Mouse (Mus musculus): ENCODE data around the gene Zfp879.

Gene Zfp879

GRCm38 (mm10) chr11:50841023-50841735, at the start of gene Zfp879:
TSS of gene Zfp879 (minus strand) at chr11:50841552.
- DNase-seq (ENCODE audit: low read depth, low spot score), result peak; percentile 95

GRCm38 (mm10) chr11:50887390-50888128, 46.2 kb upstream of the Zfp879 start, which contains the start of gene Zfp454:
TSS of gene Zfp454 (minus strand) at chr11:50887651.
- DNase-seq (ENCODE audit: low read depth, low spot score), result peak; percentile 95

- no peak for DNase-seq (ENCODE audit: low read depth, low spot score)
These were observed 45.6 kb upstream of the Zfp879 start for GRCm38 (mm10) chr11:50886933-50887293.

- DNase-seq (ENCODE audit: low read depth, low spot score), result no peak
These were observed 45.0 kb upstream of the Zfp879 start for GRCm38 (mm10) chr11:50886231-50886932.

DNA sequence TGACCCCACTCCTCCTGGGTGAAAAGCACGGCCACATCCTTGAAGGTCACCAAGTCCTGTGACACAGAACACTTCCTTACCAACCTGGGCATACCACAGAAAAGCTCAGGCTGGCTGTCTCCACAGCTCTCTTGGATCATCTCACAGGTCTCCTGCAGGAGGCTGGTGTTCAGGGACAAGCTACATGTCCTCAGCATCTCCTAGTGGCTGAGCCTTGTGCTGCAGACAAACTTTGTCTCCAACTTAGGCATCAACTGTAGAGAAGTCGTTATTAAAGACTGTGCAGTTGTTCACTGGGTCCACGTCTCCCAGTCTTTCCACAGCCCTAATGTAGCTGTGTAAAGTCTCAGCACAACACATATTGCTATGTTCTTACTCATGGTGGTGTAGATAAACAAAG, 42.4 kb upstream of the Zfp879 start:
- no peak for DNase-seq (ENCODE audit: low read depth, low spot score)

DNA sequence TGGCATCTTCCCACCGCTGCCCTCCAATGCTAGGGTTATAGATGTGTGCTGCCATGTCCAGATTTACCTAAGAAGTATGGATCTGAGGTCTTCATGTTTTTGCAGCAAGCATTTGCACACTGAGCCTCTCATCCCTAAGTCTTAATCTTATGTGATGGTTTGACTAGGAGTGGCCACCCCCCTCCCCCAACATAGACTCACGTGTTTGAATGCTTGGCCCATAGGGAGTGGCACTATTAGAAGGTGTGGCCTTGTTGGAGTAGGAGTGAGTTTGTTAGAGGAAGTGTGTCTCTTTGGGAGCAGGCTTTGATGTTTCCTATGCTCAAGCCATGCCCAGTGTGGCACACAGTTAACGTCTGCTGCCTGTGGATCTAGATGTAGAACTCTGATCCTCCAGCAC, 37.3 kb upstream of the Zfp879 start:
- DNase-seq (ENCODE audit: low read depth, low spot score), result no peak

DNA sequence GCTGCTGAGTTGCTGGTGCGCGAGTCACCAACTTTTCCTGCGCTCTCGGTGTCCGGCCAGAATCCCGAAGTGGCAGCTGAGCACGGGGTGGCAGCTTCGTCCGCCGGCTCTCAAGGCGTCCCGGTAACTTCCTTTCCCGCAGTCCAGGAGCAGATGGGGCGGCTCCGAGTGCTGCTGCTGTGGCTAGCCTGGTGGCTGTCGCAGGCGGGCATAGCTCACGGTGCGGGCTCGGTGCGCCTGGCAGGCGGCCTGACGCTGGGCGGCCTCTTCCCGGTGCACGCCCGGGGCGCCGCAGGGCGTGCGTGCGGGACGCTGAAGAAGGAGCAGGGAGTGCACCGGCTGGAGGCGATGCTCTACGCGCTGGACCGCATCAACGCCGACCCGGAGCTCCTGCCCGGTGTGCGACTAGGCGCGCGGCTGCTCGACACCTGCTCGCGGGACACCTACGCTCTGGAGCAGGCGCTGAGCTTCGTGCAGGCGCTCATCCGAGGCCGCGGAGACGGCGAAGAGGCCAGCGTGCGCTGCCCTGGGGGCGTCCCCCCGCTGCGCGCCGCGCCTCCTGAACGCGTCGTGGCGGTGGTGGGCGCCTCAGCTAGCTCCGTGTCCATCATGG, 9.7 kb upstream of the Zfp879 start:
- DNase-seq (ENCODE audit: low read depth, low spot score), result no peak

- DNase-seq (ENCODE audit: low read depth, low spot score), result no peak
These were observed 8.9 kb upstream of the Zfp879 start, which contains the start of gene Grm6 for GRCm38 (mm10) chr11:50850177-50850735. TSS of gene Grm6 (plus strand) at chr11:50850685.

DNA sequence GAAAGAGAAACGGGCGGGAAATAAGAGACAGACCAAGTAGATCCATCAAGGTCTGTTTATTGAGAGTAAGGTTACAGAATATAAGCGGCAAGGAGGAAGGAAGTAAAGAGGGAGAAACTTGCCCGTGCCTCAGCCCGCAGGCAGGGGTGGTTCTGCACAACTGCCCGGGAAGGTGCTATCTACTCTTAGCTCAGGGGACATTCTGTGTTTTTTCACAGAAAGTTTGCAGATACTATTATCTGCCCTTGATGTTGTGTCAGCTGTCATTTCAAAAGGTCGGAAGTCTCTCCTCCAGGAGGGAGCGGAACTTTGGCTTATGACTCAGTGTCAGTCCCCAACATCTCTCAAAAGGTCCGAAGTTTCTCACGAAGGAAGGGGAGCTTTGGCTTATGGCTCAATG, 8.0 kb upstream of the Zfp879 start:
- DNase-seq (ENCODE audit: low read depth, low spot score), result no peak

GRCm38 (mm10) chr11:50848520-50849137, 7.3 kb upstream of the Zfp879 start:
- no peak for DNase-seq (ENCODE audit: low read depth, low spot score)

DNA sequence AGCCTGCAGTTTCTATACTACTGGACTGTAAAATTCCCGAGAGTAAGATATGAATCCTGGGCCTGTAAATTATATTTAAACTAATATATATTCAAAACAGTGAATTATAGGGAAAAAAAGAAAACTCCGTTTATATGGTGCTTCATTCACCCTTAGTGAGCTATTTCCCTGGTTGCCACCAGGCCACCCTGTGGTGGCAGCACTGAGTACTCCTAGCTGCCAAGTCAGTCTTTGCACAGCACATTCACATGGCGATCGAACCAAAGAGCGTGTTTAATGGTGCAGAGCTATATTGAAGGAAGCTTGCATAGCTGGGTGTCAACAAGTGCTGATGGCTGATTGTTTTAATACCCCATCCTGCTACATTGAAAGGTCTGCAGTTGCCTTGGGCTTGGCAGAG, 5.7 kb upstream of the Zfp879 start:
- no peak for DNase-seq (ENCODE audit: low read depth, low spot score)

DNA sequence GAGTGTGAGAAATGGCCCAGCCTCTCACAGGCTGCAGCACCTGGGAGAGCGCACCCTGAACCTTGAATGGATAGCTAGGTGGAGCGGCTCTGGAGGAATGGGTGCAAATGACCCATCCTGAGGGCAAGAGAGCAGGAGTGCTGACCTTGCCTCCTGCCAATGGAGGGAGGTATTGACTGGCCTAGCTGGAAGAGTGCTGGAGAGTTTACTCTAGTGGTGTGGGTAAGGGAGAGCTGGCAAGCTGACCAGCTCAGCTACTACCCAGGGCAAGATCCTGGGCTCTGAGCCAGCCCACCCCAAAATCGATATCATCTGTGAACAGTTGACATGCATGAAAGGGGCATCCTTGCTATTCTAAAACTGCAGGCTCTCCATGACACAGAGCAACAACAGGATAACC, 4.6 kb upstream of the Zfp879 start:
- DNase-seq (ENCODE audit: low read depth, low spot score), result no peak

DNA sequence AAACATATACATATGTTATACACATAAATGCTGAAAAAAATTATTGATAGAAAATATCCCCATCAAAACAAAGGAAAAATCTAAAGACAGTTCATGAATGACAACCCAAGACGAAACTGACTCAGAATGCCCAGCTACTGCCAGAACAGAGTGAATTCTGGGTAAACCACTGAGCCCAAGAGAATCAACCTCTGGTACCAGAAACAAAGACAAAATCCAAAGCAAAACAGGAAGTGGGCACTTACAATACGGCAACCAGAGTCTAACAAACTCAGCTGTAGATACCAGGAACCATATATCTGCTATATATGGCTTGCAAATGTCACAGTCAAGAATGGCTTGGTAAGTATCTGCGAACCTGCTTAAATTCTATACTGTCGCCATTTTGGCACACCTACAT, 5.6 kb downstream of the Zfp879 start:
- DNase-seq (ENCODE audit: low read depth, low spot score), result no peak

DNA sequence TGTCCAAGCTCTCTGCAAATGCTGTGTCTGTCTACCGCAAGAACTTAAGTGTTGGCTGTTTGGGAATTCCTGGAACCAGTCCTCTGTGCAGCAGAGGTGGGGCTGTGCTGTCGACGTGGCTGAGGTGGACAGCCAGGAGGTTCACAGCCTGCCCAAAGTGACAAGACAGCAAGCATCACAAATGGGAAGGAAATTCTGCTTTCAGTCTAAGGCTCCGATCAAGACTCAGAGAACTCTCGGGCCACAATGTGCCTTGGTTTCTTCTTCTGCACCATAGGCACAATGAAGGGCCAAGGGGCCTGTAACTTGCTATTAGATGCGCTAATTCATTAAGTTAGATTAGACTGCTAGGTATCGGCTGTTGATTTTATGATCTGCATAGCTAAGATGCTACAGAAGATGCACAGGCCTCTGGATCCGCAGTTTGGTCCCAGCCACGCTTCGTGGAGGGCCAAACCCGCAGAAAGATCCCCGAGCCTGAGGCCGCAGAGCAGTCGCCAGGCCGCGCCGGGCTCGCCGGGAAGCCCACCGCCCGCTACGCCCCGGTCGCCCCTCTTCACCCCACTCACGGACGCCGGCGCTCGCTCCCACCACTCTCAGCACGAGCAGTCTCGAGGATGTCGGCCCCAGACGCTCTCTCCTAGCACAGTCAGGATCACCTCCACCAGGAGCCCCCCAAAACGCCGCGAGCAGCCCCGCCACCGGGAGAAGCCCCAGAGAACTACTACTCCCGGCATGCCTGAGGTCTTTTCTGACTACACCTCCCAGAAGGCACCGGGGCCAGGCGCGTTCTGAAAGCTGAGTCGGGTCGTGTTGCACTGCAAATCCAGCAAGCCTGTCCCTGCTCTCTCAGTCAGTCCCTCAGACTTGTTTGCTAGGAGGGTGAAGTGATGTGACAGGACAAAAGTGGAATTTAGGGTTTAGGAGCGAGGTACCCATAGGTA, 14.1 kb downstream of the Zfp879 start, which contains the start of gene Zfp354c:
Zfp354c (minus strand) TSS at position 715 of the 944 bp plus-strand sequence.
- DNase-seq (ENCODE audit: low read depth, low spot score), result peak; percentile 81

- no peak for DNase-seq (ENCODE audit: low read depth, low spot score)
These were observed 15.1 kb downstream of the Zfp879 start for GRCm38 (mm10) chr11:50826214-50826613.

DNA sequence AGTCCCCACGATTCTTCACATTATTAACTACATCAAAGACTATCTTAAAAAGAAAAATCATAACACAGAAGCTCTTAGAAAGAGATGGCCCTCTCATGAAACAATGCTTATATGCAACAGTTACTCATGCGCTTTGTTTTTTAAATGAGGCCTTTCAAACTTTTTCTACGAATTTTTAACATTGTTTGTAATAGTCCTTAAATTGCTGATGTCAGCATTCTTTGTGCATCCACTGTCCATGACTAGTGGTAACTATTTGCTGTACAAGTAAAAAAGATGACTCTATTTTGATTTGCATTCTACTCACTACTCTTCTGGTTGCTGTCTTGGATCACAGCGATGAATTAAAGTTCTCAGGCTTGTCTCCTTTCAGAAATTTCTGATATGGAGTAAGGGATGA, 27.1 kb downstream of the Zfp879 start:
- no peak for DNase-seq (ENCODE audit: low read depth, low spot score)

- no peak for DNase-seq (ENCODE audit: low read depth, low spot score)
These were observed 42.5 kb downstream of the Zfp879 start for GRCm38 (mm10) chr11:50798836-50799235.

DNA sequence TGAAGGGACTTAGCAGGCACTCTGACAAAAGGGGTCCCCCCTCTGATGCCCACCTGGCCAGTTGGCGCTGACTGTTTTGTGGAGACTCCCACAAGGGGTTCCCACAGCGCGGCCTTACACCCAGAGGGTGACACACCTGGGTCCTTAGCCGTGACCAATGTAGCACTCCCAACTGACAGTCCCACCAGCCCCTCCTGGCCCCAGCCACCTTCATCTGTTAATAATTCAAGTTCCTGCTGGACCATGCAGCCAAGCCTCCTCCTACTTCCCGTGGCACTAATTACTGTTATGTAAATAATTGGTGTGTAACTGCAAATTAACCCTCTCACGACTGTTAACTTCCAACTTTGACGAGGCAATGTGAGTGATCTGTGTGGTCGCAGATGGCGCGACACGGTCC, 43.7 kb downstream of the Zfp879 start:
- DNase-seq (ENCODE audit: low read depth, low spot score), result no peak
